Mouse (Mus musculus) mouse embryonic stem cell (cell line): Measurements from ENCODE around the gene Gpr155.

Experiments used
- in situ Hi-C, 2 experiments: fragments of 300-500 bp; cut with MboI; formaldehyde crosslinking; loops; 1 replicate in 1 of 2; 3 replicates in 1 of 2; pipeline ENCODE4 v1.14.3; 2019 to 2020; ENCODE audit warnings: low sequenced_read_pairs in 2 of 2, low pct_unique_long_range_greater_than_20kb in 1 of 2, mixed read lengths in 1 of 2; ENCODE audit not compliant: unreplicated experiment in 1 of 2

The Gpr155 gene

DNA sequence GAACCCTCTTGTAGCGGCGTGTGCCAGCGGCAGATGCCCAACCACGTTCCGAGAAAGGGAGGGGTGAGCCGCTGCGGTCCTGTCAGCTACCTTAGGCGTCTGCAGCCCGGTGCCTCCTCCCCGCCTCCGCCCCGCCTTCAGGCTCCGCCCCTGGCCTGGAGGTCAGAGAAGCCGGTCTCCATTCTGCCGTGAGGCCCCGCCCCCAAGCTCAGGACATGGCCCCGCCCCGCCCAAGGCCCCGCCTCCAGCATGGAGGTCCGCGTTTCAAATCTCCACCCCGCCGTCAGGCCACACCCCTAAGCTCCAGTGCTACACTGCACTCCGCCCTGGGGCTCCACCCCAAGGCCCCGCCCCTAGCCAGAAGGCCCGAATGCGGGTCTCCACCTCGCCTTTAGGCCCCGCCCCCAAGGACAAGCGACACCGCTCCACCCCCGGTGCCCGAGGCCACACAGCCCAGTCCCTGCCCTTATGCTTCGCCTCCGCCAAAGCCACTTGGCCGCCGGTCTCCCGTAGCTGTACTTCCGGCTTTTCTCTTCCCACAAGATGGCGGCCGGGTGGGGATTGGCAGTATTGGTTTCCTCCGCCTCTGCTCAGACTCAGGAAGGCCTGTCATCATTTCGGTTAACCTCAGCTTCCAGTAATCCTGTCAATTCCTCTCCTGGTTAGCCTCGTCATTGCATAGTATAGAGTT, at the start of gene Gpr155:
Gene Gpr155, minus strand, starts transcription at position 217 of the 691 bp plus-strand sequence.
- in situ Hi-C loops = no loop called here

DNA sequence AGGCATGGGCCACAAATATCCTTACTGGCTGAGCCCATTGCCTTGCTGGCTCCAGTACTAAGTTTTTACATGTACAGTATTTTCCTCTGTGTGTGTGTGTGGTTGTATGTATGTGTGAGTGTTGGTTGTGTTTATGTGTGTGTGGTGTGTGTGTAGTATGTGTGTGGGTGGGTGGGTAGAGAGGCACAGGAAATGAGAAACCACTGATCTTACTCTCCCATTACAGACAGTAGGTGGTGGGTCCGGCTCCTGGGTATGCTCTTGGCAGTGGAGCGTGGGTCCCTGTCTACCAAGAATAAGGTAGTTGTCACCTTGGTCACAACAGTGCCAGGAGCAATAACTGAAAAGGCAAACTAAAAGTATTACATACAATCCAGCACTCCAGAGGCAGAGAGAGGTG, 49.5 kb upstream of the Gpr155 start:
- in situ Hi-C loops = no loop called here

DNA sequence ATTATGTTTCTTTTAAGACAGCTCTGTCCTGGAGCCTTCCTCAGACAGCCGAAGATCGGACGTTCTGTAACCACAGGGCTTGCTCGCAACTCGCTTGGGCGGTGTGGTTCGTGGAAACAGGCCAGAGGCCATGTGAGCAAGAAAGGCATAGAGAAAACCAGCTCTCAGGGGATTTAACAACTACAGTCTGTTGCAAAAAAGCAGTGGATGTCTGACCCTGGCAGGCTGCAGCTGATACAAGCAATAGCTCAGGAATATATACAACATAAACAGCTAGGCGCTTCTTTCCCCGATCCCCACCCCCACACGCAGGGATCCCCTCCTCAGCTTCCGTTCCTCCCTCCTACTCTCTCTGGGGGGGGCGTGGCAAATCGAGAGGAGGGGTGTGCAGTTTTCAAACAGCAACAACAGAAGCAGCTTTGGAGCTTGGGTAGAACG, 45.6 kb upstream of the Gpr155 start:
- in situ Hi-C loops = no loop called here

DNA sequence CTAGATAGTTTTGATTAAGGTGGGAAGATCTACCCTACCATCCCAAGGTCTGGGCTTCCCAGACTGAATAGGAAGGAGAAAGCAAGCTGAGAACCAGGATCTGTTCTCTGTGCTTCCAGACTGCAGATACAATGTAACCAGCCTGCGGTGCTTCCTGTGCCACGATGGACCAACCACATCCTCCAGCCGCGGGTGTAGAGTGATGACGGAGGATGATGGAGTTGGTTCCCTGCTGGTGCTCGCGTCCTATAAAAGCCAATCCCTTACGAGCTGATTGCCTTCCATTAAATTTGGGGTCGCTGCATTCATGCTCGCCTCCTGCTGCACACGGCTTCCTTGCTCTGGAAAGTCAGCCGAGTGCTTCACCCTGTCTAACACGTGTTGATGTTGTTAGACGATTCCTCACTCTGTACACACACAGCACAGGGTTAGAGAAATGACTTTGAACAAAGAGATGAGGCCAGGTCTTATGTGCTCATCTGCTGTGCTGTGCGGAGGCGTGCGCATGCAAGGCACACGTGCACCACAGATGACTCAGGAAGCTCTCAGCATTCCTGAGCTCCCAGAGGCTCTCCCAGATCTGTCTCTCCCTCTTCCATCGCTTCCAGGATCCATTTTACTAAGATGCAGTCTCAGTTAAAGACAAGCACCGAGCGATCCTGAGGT, 42.6 kb upstream of the Gpr155 start:
- in situ Hi-C loops = no loop called here

- in situ Hi-C loops = no loop called here
Measured at GRCm38 (mm10) chr2:73427293-73427692, 40.9 kb upstream of the Gpr155 start.

- in situ Hi-C loops = no loop called here
Measured at GRCm38 (mm10) chr2:73425822-73426221, 39.5 kb upstream of the Gpr155 start.

DNA sequence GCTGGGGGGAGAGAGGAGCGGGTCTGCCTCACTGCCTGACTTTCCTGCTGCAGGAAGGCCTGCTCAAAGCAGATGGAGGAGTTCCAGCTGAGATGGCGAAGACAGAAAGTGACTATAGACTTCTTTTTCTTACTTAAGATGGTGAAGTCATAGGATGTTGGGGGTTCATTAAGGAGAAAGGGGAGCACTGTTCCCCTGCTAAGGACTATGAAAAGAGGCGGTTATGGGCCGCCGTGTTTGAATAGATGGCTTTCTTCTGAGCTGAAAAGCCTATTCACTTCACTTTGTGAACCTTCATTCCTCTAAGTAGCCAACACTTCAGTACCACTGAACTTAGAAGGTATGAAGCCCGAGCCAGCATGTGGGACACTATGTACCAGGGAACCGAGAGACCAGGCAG, 33.4 kb upstream of the Gpr155 start:
- in situ Hi-C loops = loop anchor here in 1 of 2 experiments (25.0 kb wide), 1 partner anchor 332 kb away; no protein-coding TSS in a partner anchor

DNA sequence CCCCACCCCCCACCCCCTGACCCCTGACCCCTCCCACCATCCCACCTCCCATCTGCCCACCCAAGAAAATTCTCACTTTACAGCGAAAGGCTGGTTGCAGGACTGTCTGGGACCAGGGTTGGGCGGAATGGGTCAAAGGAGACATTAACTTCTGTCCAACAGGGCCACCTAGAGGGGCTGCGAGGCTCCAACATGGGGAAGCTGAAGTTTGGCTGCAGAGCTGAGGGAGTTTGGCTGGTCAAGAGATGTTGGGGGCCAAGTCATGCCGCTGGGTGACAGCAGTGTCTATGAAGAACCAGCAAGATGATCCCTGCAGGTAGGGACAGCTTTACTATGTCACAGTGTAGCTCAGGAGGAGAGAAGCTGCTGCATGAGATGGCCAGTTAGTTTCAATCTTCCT, 32.9 kb upstream of the Gpr155 start:
- in situ Hi-C loops = loop anchor here in 1 of 2 experiments (25.0 kb wide), 1 partner anchor 332 kb away; no protein-coding TSS in a partner anchor

GRCm38 (mm10) chr2:73415892-73416291, 29.5 kb upstream of the Gpr155 start:
- in situ Hi-C loops = loop anchor here in 1 of 2 experiments (25.0 kb wide), 1 partner anchor 329 kb away; no protein-coding TSS in a partner anchor

DNA sequence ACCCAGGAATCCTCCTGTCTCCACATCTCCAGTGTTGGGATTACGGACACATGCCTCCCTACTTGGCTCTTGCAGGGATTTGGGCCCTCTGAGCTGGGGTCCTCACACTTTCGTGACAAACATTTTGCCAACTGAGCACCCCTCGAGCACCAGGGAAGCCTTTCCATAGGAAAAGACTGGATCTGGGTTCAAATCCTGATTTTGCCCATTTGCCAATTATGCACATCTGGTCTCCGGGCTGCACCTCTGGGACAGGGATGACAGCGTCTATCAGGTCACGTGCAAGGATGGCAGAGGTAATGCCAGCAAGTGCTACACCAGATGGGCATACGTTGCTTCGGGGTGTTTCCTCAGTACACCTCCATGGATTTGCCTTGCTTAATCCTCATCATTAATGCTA, 23.7 kb upstream of the Gpr155 start:
- in situ Hi-C loops = loop anchor here in 1 of 2 experiments (25.0 kb wide), 1 partner anchor 323 kb away; no protein-coding TSS in a partner anchor

GRCm38 (mm10) chr2:73407662-73408061, 21.3 kb upstream of the Gpr155 start:
- in situ Hi-C loops = loop anchor here in 1 of 2 experiments (25.0 kb wide), 1 partner anchor 320 kb away; no protein-coding TSS in a partner anchor

GRCm38 (mm10) chr2:73406336-73406915, 20.1 kb upstream of the Gpr155 start:
- in situ Hi-C loops = loop anchor here in 1 of 2 experiments (25.0 kb wide), 1 partner anchor 319 kb away; no protein-coding TSS in a partner anchor

GRCm38 (mm10) chr2:73404980-73405379, 18.6 kb upstream of the Gpr155 start:
- in situ Hi-C loops = loop anchor here in 1 of 2 experiments (25.0 kb wide), 1 partner anchor 318 kb away; no protein-coding TSS in a partner anchor

GRCm38 (mm10) chr2:73404442-73404841, 18.1 kb upstream of the Gpr155 start:
- in situ Hi-C loops = loop anchor here in 1 of 2 experiments (25.0 kb wide), 1 partner anchor 317 kb away; no protein-coding TSS in a partner anchor

GRCm38 (mm10) chr2:73403385-73404013, 17.1 kb upstream of the Gpr155 start:
- in situ Hi-C loops = loop anchor here in 1 of 2 experiments (25.0 kb wide), 1 partner anchor 316 kb away; no protein-coding TSS in a partner anchor

DNA sequence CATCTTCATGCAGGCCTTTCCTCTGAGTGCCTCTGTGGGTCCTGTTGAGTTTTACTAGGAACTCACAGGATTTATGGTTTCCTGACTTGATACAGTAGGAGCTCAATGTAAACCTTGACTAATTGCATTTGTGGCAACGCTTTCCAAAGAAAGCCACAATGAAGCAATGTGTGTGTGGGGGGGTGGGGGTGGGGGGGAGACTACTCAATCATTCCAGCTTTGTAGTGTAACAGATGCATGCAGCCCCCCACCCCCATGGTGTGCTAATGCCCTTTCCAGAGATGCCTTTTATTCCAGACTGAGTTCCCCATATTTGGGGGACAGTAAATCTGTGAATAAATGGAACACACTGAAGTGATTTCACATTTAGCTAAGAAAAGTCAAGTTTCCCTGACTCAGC, 15.3 kb upstream of the Gpr155 start:
- in situ Hi-C loops = loop anchor here in 1 of 2 experiments (25.0 kb wide), 1 partner anchor 314 kb away; no protein-coding TSS in a partner anchor

DNA sequence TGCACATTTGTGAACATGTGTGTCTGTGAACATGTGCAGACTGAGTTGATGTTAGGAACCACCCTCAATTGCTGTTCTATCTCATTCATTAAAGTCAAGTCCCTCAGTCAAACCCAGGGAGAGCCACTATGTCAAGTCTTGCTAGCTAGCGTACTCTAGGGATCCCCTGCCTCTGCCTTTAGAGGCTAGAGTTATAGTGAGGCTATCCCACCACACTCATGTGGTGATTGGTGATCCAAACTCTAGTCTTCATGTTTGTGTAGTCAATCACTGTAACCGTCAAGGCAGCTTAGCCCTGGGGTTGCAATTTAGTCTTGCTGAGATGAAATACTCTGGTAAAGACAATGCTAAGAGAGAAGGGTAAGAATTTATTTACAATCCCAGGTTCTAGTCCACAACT, 11.1 kb upstream of the Gpr155 start:
- in situ Hi-C loops = no loop called here

- in situ Hi-C loops = no loop called here
Measured at GRCm38 (mm10) chr2:73396828-73397325, 10.5 kb upstream of the Gpr155 start.
